Mouse (Mus musculus) testis, adult 2 months (tissue): ENCODE data around the gene Pi4k2a.

ENCODE experiments used
- CTCF ChIP-seq: fragments of 200-500 bp; IDR thresholded peaks from 2 replicates; pipeline ENCODE4 v1.5.1; 2012; ENCODE audit warnings: low read depth, mild to moderate bottlenecking, inconsistent platforms, low read length, moderate library complexity; ENCODE audit not compliant: control insufficient read depth, insufficient read depth, insufficient replicate concordance
- POLR2A ChIP-seq: fragments of 200-500 bp; IDR thresholded peaks from 2 replicates; pipeline ENCODE4 v1.6.1; 2012; ENCODE audit warnings: low read depth, mild to moderate bottlenecking, inconsistent platforms, low read length, moderate library complexity; ENCODE audit not compliant: control insufficient read depth

GRCm38 (mm10) chr19:42071886-42072608 is 18.2 kb upstream of the Pi4k2a start:
- TF ChIP-seq CTCF: no peak
- TF ChIP-seq POLR2A: no peak
